Mouse (Mus musculus): ENCODE measurements at regions not wholly inside any gene's neighbourhood (a gene's known extent, or its start where the extent isn't known, plus 50 kb on each side); places are given as distances from the start of the nearest gene placed in this dataset.
A peak's percentile ranks its signal among the peaks of the same experiment; 100 is the strongest.
"Not testable (repeated sequence)": the region's sequence is repeated elsewhere in the genome, so short reads cannot be mapped to it uniquely, and the experiment has no call there.

- not testable (repeated sequence) for DNase-seq
Observed at GRCm38 (mm10) chr12:3188734-3189275, 121.0 kb downstream of the Rab10 start.

- no peak for DNase-seq
Observed at GRCm38 (mm10) chr12:3188137-3188536, 121.6 kb downstream of the Rab10 start.

GRCm38 (mm10) chr12:3173325-3173724 lies 136.4 kb downstream of the Rab10 start:
- DNase-seq = no peak

GRCm38 (mm10) chr12:3169705-3170287 lies 140.0 kb downstream of the Rab10 start:
- not testable (repeated sequence) for DNase-seq

- not testable (repeated sequence) for DNase-seq
Observed at GRCm38 (mm10) chr12:3161666-3162065, 148.1 kb downstream of the Rab10 start.

- DNase-seq = not testable (repeated sequence)
Observed at GRCm38 (mm10) chr12:3158771-3159170, 151.0 kb downstream of the Rab10 start.

GRCm38 (mm10) chr12:3153705-3154104 lies 156.1 kb downstream of the Rab10 start:
- DNase-seq = not testable (repeated sequence)

GRCm38 (mm10) chr12:3132553-3132952 lies 177.2 kb downstream of the Rab10 start:
- not testable (repeated sequence) for DNase-seq

GRCm38 (mm10) chr12:3131149-3131751 lies 178.5 kb downstream of the Rab10 start:
- not testable (repeated sequence) for DNase-seq

GRCm38 (mm10) chr12:3127336-3127735 lies 182.4 kb downstream of the Rab10 start:
- not testable (repeated sequence) for DNase-seq

- no peak for DNase-seq
Observed at GRCm38 (mm10) chr12:3124036-3124435, 185.7 kb downstream of the Rab10 start.

- not testable (repeated sequence) for DNase-seq
Observed at GRCm38 (mm10) chr12:3110589-3110988, 199.2 kb downstream of the Rab10 start.

- peak; percentile 83 to 89 for DNase-seq
Observed at GRCm38 (mm10) chr12:3109671-3110070, 200.1 kb downstream of the Rab10 start.

GRCm38 (mm10) chr12:3101963-3102362 lies 207.8 kb downstream of the Rab10 start:
- DNase-seq = not testable (repeated sequence)

- peak; percentile 61 to 64 for DNase-seq
Observed at GRCm38 (mm10) chr12:3098175-3098574, 211.6 kb downstream of the Rab10 start.

GRCm38 (mm10) chr12:3094509-3094908 lies 215.3 kb downstream of the Rab10 start:
- DNase-seq = no peak

- DNase-seq = not testable (repeated sequence)
Observed at GRCm38 (mm10) chr12:3092974-3093373, 216.8 kb downstream of the Rab10 start.

- DNase-seq = not testable (repeated sequence)
Observed at GRCm38 (mm10) chr12:3049546-3049945, 260.2 kb downstream of the Rab10 start.

GRCm38 (mm10) chr12:3018446-3018845 lies 291.3 kb downstream of the Rab10 start:
- DNase-seq = not testable (repeated sequence)

GRCm38 (mm10) chr12:3016777-3017176 lies 293.0 kb downstream of the Rab10 start:
- not testable (repeated sequence) for DNase-seq

All from B cell, adult 2 months (primary cell).